Mouse (Mus musculus) embryo, embryonic 10.5 days (tissue): ENCODE measurements around the gene Rraga.
A peak's percentile ranks its signal among the peaks of the same experiment; 100 is the strongest.
"Not testable (repeated sequence)": the region's sequence is repeated elsewhere in the genome, so short reads cannot be mapped to it uniquely, and the experiment has no call there.

Experiments used
- DNase-seq: peaks from one replicate; pipeline ENCODE4 v3.0.0-alpha.2; 2015; ENCODE audit warnings: low spot score

The Rraga gene

DNA sequence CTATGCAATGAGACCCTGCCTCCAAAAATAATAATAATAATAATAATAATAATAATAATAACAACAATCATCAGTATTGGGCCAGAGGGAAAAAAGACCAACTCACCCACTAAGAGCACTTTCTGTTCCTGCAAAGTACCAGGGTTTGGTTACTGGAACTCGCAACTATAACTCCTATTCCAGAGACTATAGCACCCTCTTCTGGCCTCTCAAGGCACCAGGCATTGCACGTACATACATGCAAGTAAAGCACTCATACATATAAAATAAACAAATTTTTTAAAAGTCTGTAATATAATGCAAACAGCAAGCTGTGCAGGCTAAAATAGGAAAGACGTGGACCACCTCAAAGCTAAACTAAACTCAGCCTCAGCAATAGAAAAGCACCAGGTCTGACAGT lies 12.8 kb downstream of the Rraga start:
- DNase-seq: no peak

DNA sequence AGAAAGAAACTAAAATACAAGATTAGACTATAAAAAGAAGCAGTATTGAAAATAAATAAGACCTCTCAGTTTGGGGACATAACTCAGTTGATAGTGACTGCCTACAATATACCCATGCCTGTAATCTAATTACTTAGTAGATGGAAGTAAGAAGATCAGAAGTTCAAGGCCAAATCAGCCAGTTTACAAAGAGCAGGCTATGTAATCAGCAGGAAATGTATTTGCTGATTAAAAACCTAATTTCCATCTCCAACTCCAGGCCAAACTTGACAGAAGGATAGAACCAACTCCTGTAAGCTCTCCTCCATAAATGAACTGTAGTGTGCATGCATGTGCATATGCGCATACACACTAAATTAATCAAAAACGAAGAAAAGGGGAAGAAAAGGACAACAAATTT lies 15.8 kb downstream of the Rraga start:
- DNase-seq: no peak

GRCm38 (mm10) chr4:86611524-86612288 lies 36.2 kb downstream of the Rraga start, which contains the start of gene Haus6:
TSS of gene Haus6 (minus strand) at chr4:86612055.
- peak; percentile 98 for DNase-seq

GRCm38 (mm10) chr4:86612289-86612620 lies 36.8 kb downstream of the Rraga start:
- DNase-seq: no peak

DNA sequence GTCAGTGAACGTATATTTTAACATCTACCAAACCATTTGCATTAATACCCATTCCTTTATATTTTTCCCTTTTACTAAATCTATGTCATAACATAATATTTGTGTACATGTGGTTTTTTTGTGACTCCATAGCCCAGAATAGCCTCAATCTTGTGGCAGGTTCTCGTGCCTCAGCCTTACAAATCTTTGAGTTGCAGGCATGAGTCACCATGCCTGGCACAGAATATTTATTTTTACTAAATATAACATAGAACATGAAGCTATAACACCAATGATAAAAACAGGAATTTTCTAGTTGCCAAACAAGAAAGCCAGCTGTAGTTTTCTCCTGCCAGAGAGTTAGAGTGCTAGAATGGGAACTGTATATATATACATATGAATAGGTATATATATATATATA lies 45.0 kb downstream of the Rraga start:
- DNase-seq: no peak

GRCm38 (mm10) chr4:86622116-86622515 lies 46.6 kb downstream of the Rraga start:
- DNase-seq: no peak

GRCm38 (mm10) chr4:86622532-86622931 lies 47.1 kb downstream of the Rraga start:
- DNase-seq: not testable (repeated sequence)

DNA sequence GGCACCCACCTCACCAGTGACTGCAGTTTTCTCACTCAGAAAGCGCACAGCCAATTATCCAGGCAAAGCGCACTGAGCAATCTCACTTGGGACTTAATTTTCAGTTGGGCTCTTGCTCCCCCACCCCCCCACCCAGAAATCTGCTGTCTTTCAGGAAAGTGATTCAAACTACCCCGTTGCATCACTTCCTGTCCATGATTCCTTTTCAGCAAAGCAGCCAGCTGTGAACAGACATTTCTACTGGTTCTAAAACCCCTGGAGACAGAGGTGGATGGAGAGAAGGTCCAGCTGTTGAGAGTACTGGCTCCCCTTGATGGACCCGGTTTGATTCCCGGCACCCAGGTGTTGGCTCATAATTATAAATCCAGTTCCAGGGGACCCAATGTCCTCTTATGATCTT lies 50.0 kb downstream of the Rraga start:
- no peak for DNase-seq

DNA sequence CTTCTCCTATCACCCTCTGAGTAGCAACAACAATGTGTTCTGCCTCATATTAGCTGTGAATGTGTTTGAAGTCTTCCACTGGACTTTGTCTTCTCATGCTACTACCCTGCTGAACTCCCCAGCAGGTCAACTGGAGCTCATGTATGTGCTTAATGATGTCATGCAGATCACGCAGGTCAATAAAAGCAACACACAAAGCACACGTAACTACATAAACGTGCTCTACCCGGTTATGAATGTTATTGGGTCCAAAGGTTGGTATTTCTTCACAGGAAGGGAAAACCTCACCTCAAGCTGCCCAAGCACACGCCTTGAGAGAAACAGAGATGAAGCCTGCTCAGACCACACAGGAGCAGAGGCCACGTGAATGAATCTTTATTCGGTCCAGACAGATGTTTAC lies 51.0 kb downstream of the Rraga start:
- not testable (repeated sequence) for DNase-seq
